Mouse (Mus musculus) testis, adult 2 months (tissue): Measurements from ENCODE around the gene Nfatc2. TPM values are rescaled to one million over a fixed set of nuclear protein-coding genes. Genes with fewer than 3 reads are reported as not detected.

Experiments used
- H3K27ac ChIP-seq: fragments of 200-500 bp; 2 replicates; pipeline ENCODE4 v1.5.1; 2012; ENCODE audit warnings: low read depth, low read length; ENCODE audit not compliant: control insufficient read depth, insufficient read depth
- H3K27me3 ChIP-seq: fragments of 200-500 bp; 2 replicates; pipeline ENCODE4 v1.6.1; 2012; ENCODE audit warnings: mild to moderate bottlenecking, low read length, moderate library complexity; ENCODE audit not compliant: control insufficient read depth, insufficient read depth
- H3K36me3 ChIP-seq: fragments of 200-500 bp; 2 replicates; pipeline ENCODE4 v1.6.1; 2012; ENCODE audit warnings: mild to moderate bottlenecking, low read length; ENCODE audit not compliant: control insufficient read depth, insufficient read depth
- H3K4me1 ChIP-seq: fragments of 200-500 bp; 2 replicates; pipeline ENCODE4 v1.6.1; 2012; ENCODE audit warnings: low read length; ENCODE audit not compliant: control insufficient read depth, insufficient read depth
- H3K4me3 ChIP-seq: fragments of 200-500 bp; 2 replicates; pipeline ENCODE4 v1.5.1; 2012; ENCODE audit warnings: low read depth, mild to moderate bottlenecking, low read length, moderate library complexity, mixed read lengths; ENCODE audit not compliant: control insufficient read depth
- CTCF ChIP-seq: fragments of 200-500 bp; IDR thresholded peaks from 2 replicates; pipeline ENCODE4 v1.5.1; 2012; ENCODE audit warnings: low read depth, mild to moderate bottlenecking, inconsistent platforms, low read length, moderate library complexity; ENCODE audit not compliant: control insufficient read depth, insufficient read depth, insufficient replicate concordance
- POLR2A ChIP-seq: fragments of 200-500 bp; IDR thresholded peaks from 2 replicates; pipeline ENCODE4 v1.6.1; 2012; ENCODE audit warnings: low read depth, mild to moderate bottlenecking, inconsistent platforms, low read length, moderate library complexity; ENCODE audit not compliant: control insufficient read depth
- polyA plus RNA-seq: library from polyadenylated mRNA; depleted of rRNA; stranded (reverse); fragments of >200 nt; gene quantifications from 2 replicates; pipeline ENCODE4 v1.2.3, GENCODE M21; 2012

Nfatc2 gene
- polyA plus RNA-seq, 1 experiment = 2.1 TPM

DNA sequence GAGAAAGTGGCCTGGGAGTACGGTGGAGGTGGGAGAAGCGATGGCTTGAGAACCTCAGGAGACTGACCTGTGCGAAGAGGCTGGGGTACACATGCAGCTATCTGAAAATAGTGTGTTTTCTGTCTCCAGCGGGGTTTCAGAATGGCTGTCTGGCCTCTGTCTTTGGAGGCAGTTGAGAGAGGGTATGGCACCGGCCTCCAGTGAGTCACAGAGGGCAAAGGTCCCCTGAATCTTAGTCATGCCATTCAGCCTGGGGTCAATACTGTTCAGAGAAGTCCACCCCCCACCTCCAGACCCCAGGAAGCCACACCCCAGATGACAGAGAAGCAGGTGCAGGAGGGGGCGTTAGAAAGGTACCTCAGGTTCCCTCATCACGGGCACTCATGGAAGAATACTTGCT, 83.7 kb downstream of the Nfatc2 start:
- no peaks in the 10 kb centered on the region for H3K36me3 ChIP-seq
- no peaks in the 10 kb centered on the region for H3K4me1 ChIP-seq
- no peaks in the 10 kb centered on the region for H3K27me3 ChIP-seq
- TF ChIP-seq CTCF (no peak), POLR2A (no peak)
- H3K4me3 ChIP-seq = no peak overlapping the region
- H3K27ac ChIP-seq = no peak overlapping the region

GRCm38 (mm10) chr2:168516717-168517116, 84.7 kb downstream of the Nfatc2 start:
- TF ChIP-seq CTCF (no peak), POLR2A (no peak)
- Histone ChIP-seq H3K4me1 (no peaks in the 10 kb centered on the region), H3K36me3 (no peaks in the 10 kb centered on the region), H3K27ac (no peak overlapping the region), H3K27me3 (no peaks in the 10 kb centered on the region), H3K4me3 (no peak overlapping the region)

- no peaks in the 10 kb centered on the region for H3K27me3 ChIP-seq
- no peak overlapping the region for H3K4me3 ChIP-seq
- H3K36me3 ChIP-seq = no peaks in the 10 kb centered on the region
- no peak for TF ChIP-seq POLR2A
- TF ChIP-seq CTCF = no peak
- H3K27ac ChIP-seq = no peak overlapping the region
- no peaks in the 10 kb centered on the region for H3K4me1 ChIP-seq
Observed at GRCm38 (mm10) chr2:168515466-168515865, 86.0 kb downstream of the Nfatc2 start.

- no peaks in the 10 kb centered on the region for H3K4me1 ChIP-seq
- H3K4me3 ChIP-seq = no peak overlapping the region
- no peak overlapping the region for H3K27ac ChIP-seq
- TF ChIP-seq POLR2A = no peak
- TF ChIP-seq CTCF = no peak
- no peaks in the 10 kb centered on the region for H3K36me3 ChIP-seq
- H3K27me3 ChIP-seq = no peaks in the 10 kb centered on the region
Observed at GRCm38 (mm10) chr2:168514131-168514530, 87.3 kb downstream of the Nfatc2 start.

- Histone ChIP-seq H3K4me1 (no peaks in the 10 kb centered on the region), H3K36me3 (no peaks in the 10 kb centered on the region), H3K27ac (no peak overlapping the region), H3K27me3 (no peaks in the 10 kb centered on the region), H3K4me3 (no peak overlapping the region)
- TF ChIP-seq POLR2A = no peak
- peak; percentile 32; the same call in 1 of the 2 replicates for TF ChIP-seq CTCF
Observed at GRCm38 (mm10) chr2:168511529-168511928, 89.9 kb downstream of the Nfatc2 start.

DNA sequence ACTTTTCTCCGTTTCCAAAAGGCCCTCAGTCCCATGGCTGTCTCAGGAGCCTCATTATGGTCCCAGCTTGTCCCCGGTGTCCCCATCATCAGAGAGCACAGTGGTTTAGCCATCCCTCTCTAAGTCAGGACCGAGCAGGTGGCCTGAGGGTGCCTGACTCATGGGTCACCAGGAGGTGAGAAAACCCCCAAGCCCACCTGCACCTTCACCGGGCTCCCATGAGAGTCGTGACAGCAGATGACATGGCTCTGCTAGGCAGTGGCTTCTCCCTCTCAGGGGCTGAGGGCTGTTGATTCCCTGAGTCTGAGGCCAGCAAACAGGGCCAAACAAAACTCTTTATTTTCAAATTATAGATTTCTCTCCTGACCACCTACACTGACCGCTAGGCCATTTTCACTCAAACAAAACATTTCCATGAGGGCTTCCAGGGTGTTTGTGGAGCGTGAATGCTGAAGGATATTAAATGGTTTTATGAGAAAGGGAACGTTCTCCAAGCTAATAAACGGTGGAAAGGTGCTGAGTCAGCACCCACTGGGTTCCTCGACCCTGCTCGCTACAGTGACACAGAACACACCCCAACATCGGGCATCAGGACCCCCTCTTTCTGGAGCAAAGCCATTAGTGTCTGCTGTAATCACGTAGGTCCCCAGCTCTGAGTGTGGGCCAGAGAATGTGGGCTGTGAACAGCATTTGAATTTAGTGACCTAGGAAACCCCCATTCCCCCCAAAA, 92.8 kb downstream of the Nfatc2 start:
- H3K27ac ChIP-seq = no peak overlapping the region
- no peaks in the 10 kb centered on the region for H3K4me1 ChIP-seq
- H3K36me3 ChIP-seq = no peaks in the 10 kb centered on the region
- no peak overlapping the region for H3K4me3 ChIP-seq
- TF ChIP-seq CTCF (no peak), POLR2A (no peak)
- H3K27me3 ChIP-seq = no peaks in the 10 kb centered on the region

- H3K27ac ChIP-seq = no peak overlapping the region
- no peaks in the 10 kb centered on the region for H3K36me3 ChIP-seq
- H3K4me1 ChIP-seq = no peaks in the 10 kb centered on the region
- TF ChIP-seq POLR2A (no peak), CTCF (no peak)
- H3K27me3 ChIP-seq = no peaks in the 10 kb centered on the region
- H3K4me3 ChIP-seq = no peak overlapping the region
Observed at GRCm38 (mm10) chr2:168504431-168505182, 96.8 kb downstream of the Nfatc2 start.
